Mouse (Mus musculus): Measurements from ENCODE around the gene Trim25. TPM values are rescaled to one million over a fixed set of nuclear protein-coding genes. Genes with fewer than 3 reads are reported as not detected.

The Trim25 gene
- polyA plus RNA-seq, 1 experiment from 2014 or later = 18.0 TPM

DNA sequence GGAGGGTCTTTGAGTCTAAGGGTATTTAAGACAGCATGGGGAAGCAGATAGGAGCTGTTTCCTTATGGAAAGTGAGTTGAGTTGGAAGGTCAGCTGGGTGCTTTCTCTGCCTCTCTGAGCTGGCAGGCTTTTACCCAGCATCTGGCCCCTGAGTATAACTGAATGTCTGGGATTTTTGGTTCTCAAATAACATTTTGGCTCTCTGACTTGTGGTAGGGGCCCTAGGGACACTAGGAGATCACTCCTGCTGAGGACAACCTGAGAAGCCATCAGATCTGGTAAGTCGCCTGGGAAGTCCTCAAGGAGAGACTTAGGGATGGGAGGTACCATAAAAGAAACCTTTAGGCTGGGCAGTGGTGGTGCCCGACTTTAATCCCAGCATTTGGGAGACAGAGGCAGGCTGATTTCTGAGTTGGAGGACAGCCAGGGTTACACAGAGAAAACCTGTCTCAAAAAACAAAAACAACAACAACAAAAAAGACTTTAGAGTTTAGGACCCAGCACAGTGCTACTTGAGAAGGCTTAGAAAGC lies 28.9 kb upstream of the Trim25 start, which contains the start of gene Coil:
Gene Coil (plus strand): TSS at position 51 of the 531 bp plus-strand sequence.
- Histone ChIP-seq H3K4me1 (replicated peaks) (peaks cover 9% of the 10 kb centered on the region), H3K9ac (no peak within 1 kb of the TSS), H3K27me3 (no peaks in the 10 kb centered on the region), H3K27ac (no peak within 1 kb of the TSS), H3K9me3 (replicated peaks) (no peaks in the 10 kb centered on the region), H3K36me3 (no peaks in the 10 kb centered on the region), H3K4me3 (replicated peaks) (no peak within 1 kb of the TSS), H3K4me2 (no peak within 1 kb of the TSS)
- no peak for ATAC-seq (ENCODE audit: low read depth)
- no peak for DNase-seq
- WGBS (ENCODE audit: insufficient replicate concordance) = 14% methylated on average over 2 of the region's 2 CpGs

DNA sequence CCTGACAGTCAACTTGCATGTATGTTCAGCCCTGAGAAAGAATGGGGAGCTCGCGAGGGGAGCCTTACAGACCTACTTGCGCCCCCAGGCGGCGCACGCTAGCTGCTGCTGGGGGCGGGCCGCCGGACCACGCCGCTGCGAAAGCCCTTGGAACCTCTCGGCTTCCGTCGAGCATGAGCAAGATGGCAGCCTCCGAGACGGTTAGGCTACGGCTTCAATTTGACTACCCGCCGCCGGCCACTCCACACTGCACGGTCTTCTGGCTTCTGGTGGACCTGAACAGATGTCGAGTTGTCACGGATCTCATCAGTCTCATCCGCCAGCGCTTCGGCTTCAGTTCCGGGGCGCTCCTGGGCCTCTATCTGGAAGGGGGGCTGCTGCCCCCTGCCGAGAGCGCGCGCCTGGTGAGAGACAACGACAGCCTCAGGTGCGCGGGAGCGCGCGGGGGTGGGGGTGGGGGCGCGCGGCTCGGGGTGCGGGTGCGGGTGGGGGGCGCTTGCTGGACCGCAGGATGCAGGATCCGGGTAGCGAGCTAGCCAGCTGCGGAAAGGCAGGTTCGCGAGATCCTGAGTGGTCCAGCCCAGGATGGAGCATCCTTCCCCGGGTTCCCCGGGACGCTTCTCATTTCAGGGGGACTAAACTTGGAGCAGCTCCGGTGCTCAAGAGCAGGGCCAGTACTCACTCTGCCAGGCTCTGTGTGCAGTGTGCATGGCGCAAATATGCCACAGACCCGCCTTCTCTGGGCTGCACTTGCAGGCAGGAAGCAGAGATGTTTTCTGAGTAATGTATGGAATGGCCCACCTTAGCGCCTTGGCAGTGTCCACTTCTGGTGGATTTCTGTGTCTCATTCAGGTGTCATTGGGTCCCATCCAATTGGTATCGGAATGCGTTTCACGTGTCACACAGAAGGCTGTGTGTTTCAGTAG lies 25.1 kb upstream of the Trim25 start:
- 1% methylated on average over 62 of the region's 62 CpGs for WGBS (ENCODE audit: insufficient replicate concordance)
- H3K4me3 ChIP-seq (replicated peaks) = peak overlapping the region; percentile 72
- no peaks in the 10 kb centered on the region for H3K9me3 ChIP-seq (replicated peaks)
- ATAC-seq (ENCODE audit: low read depth) (peak; percentile 81), DNase-seq (peak; percentile 84)
- no peaks in the 10 kb centered on the region for H3K36me3 ChIP-seq
- H3K4me2 ChIP-seq = peak overlapping the region; percentile 81
- peak overlapping the region; percentile 76 for H3K9ac ChIP-seq
- peaks cover 9% of the 10 kb centered on the region for H3K4me1 ChIP-seq (replicated peaks)
- H3K27ac ChIP-seq = peak overlapping the region; percentile 65; the same call in 1 of the 2 replicates
- no peaks in the 10 kb centered on the region for H3K27me3 ChIP-seq

GRCm38 (mm10) chr11:88976320-88976719 lies 22.9 kb upstream of the Trim25 start:
- Histone ChIP-seq H3K27me3 (no peaks in the 10 kb centered on the region), H3K4me1 (replicated peaks) (peaks cover 9% of the 10 kb centered on the region), H3K36me3 (peaks cover 2% of the 10 kb centered on the region), H3K9ac (no peak overlapping the region), H3K4me2 (no peak overlapping the region), H3K9me3 (replicated peaks) (no peaks in the 10 kb centered on the region), H3K4me3 (replicated peaks) (no peak overlapping the region), H3K27ac (no peak overlapping the region)
- ATAC-seq (ENCODE audit: low read depth) (no peak), DNase-seq (no peak)
- 92% methylated on average over 2 of the region's 2 CpGs for WGBS (ENCODE audit: insufficient replicate concordance)

DNA sequence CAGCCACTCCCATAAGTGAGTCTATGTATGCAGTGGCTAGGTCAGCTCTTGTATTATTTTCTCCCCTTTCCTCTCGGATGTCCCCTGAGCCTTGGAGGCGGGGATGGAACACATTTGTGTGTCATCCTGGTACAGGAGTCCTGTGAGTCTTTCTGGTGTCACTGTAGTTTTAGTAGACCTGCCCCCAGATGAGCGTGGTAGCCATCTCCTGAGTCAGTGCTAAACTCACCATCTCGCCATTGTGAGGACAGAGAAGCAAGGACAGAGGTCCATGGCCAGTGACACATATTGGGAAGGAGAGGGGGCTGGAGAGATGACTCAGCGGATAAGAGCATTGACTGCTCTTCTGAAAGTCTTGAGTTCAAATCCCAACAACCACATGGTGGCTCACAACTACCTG lies 22.0 kb upstream of the Trim25 start:
- DNase-seq (no peak), ATAC-seq (ENCODE audit: low read depth) (no peak)
- H3K4me1 ChIP-seq (replicated peaks) = peaks cover 18% of the 10 kb centered on the region
- 78% methylated on average over 5 of the region's 5 CpGs for WGBS (ENCODE audit: insufficient replicate concordance)
- H3K9ac ChIP-seq = no peak overlapping the region
- peaks cover 10% of the 10 kb centered on the region for H3K36me3 ChIP-seq
- H3K27me3 ChIP-seq = no peaks in the 10 kb centered on the region
- no peaks in the 10 kb centered on the region for H3K9me3 ChIP-seq (replicated peaks)
- H3K4me3 ChIP-seq (replicated peaks) = no peak overlapping the region
- H3K27ac ChIP-seq = no peak overlapping the region
- no peak overlapping the region for H3K4me2 ChIP-seq

- DNase-seq (no peak), ATAC-seq (ENCODE audit: low read depth) (no peak)
- Histone ChIP-seq H3K4me2 (no peak overlapping the region), H3K27me3 (no peaks in the 10 kb centered on the region), H3K9ac (no peak overlapping the region), H3K4me1 (replicated peaks) (peaks cover 13% of the 10 kb centered on the region), H3K36me3 (peaks cover 31% of the 10 kb centered on the region), H3K4me3 (replicated peaks) (no peak overlapping the region), H3K27ac (no peak overlapping the region), H3K9me3 (replicated peaks) (no peaks in the 10 kb centered on the region)
- WGBS (ENCODE audit: insufficient replicate concordance) = 57% methylated on average over 8 of the region's 8 CpGs
Measured at GRCm38 (mm10) chr11:88981337-88981736, 17.8 kb upstream of the Trim25 start.

- Histone ChIP-seq H3K4me3 (replicated peaks) (no peak overlapping the region), H3K4me1 (replicated peaks) (peaks cover 13% of the 10 kb centered on the region), H3K9ac (no peak overlapping the region), H3K9me3 (replicated peaks) (no peaks in the 10 kb centered on the region), H3K27ac (no peak overlapping the region), H3K27me3 (no peaks in the 10 kb centered on the region), H3K4me2 (no peak overlapping the region), H3K36me3 (peaks cover 40% of the 10 kb centered on the region)
- WGBS (ENCODE audit: insufficient replicate concordance) = 81% methylated on average over 10 of the region's 10 CpGs
- DNase-seq (no peak), ATAC-seq (ENCODE audit: low read depth) (no peak)
Measured at GRCm38 (mm10) chr11:88986616-88987015, 12.6 kb upstream of the Trim25 start.

- Histone ChIP-seq H3K27me3 (no peaks in the 10 kb centered on the region), H3K9ac (no peak overlapping the region), H3K9me3 (replicated peaks) (no peaks in the 10 kb centered on the region), H3K4me3 (replicated peaks) (no peak overlapping the region), H3K4me2 (no peak overlapping the region), H3K27ac (no peak overlapping the region), H3K4me1 (replicated peaks) (peaks cover 6% of the 10 kb centered on the region; the same call in 1 of the 2 replicates), H3K36me3 (peaks cover 27% of the 10 kb centered on the region)
- DNase-seq (no peak), ATAC-seq (ENCODE audit: low read depth) (no peak)
- WGBS (ENCODE audit: insufficient replicate concordance) = 66% methylated on average over 5 of the region's 5 CpGs
Measured at GRCm38 (mm10) chr11:88988956-88989355, 10.2 kb upstream of the Trim25 start.

GRCm38 (mm10) chr11:88989530-88989929 lies 9.6 kb upstream of the Trim25 start:
- WGBS (ENCODE audit: insufficient replicate concordance) = 29% methylated on average over 5 of the region's 5 CpGs
- Histone ChIP-seq H3K4me3 (replicated peaks) (no peak overlapping the region), H3K9ac (no peak overlapping the region), H3K27ac (no peak overlapping the region; the same call in 1 of the 2 replicates), H3K4me2 (no peak overlapping the region), H3K4me1 (replicated peaks) (peaks cover 10% of the 10 kb centered on the region; the same call in 1 of the 2 replicates), H3K36me3 (peaks cover 22% of the 10 kb centered on the region), H3K27me3 (no peaks in the 10 kb centered on the region), H3K9me3 (replicated peaks) (no peaks in the 10 kb centered on the region)
- ATAC-seq (ENCODE audit: low read depth) (peak; percentile 89), DNase-seq (peak; percentile 35)

DNA sequence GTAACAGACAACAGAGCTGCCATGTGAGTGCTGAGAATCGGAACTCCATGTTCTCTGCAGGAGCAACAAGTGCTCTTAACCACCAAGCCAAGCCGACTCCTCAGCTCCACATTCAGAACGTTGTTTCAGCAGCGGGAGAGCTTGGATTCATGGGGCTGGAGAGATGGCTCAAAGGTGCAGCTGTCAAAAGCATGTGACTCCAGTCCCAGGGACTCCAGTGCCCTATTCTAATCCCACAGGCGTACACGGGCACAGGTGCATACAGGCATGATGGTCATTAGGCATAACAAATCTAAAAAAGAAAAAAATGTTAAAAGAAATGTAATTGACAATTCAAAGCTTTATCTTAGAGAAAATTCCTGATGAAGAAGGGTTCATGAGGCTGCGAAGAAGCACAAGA lies 6.0 kb upstream of the Trim25 start:
- no peak for DNase-seq
- no peak for ATAC-seq (ENCODE audit: low read depth)
- H3K27me3 ChIP-seq = no peaks in the 10 kb centered on the region
- H3K4me2 ChIP-seq = no peak overlapping the region
- 49% methylated on average over 7 of the region's 7 CpGs for WGBS (ENCODE audit: insufficient replicate concordance)
- no peak overlapping the region for H3K9ac ChIP-seq
- peaks cover 31% of the 10 kb centered on the region for H3K4me1 ChIP-seq (replicated peaks)
- H3K9me3 ChIP-seq (replicated peaks) = no peaks in the 10 kb centered on the region
- peaks cover 8% of the 10 kb centered on the region; the same call in 1 of the 2 replicates for H3K36me3 ChIP-seq
- no peak overlapping the region for H3K27ac ChIP-seq
- no peak overlapping the region for H3K4me3 ChIP-seq (replicated peaks)

GRCm38 (mm10) chr11:88993625-88994024 lies 5.6 kb upstream of the Trim25 start:
- DNase-seq = peak; percentile 48
- peaks cover 8% of the 10 kb centered on the region; the same call in 1 of the 2 replicates for H3K36me3 ChIP-seq
- H3K27me3 ChIP-seq = no peaks in the 10 kb centered on the region
- H3K4me1 ChIP-seq (replicated peaks) = peaks cover 34% of the 10 kb centered on the region
- H3K27ac ChIP-seq = no peak overlapping the region
- ATAC-seq (ENCODE audit: low read depth) = peak; percentile 44; the same call in 1 of the 2 replicates
- H3K9ac ChIP-seq = no peak overlapping the region
- H3K4me2 ChIP-seq = no peak overlapping the region
- H3K9me3 ChIP-seq (replicated peaks) = no peaks in the 10 kb centered on the region
- no peak overlapping the region for H3K4me3 ChIP-seq (replicated peaks)
- WGBS (ENCODE audit: insufficient replicate concordance) = 16% methylated on average over 5 of the region's 5 CpGs

GRCm38 (mm10) chr11:88994492-88994891 lies 4.7 kb upstream of the Trim25 start:
- Histone ChIP-seq H3K4me3 (replicated peaks) (no peak overlapping the region), H3K27me3 (no peaks in the 10 kb centered on the region), H3K27ac (no peak overlapping the region), H3K4me1 (replicated peaks) (peaks cover 38% of the 10 kb centered on the region), H3K36me3 (peaks cover 8% of the 10 kb centered on the region; the same call in 1 of the 2 replicates), H3K9ac (no peak overlapping the region), H3K9me3 (replicated peaks) (no peaks in the 10 kb centered on the region), H3K4me2 (no peak overlapping the region)
- no peak for DNase-seq
- WGBS (ENCODE audit: insufficient replicate concordance) = 65% methylated on average over 7 of the region's 7 CpGs
- no peak for ATAC-seq (ENCODE audit: low read depth)

Data from liver, embryonic 13.5 days (tissue).